Mouse (Mus musculus): Measurements from ENCODE around the gene Sulf2. TPM values are rescaled to one million over a fixed set of nuclear protein-coding genes. Genes with fewer than 3 reads are reported as not detected.
A peak's percentile ranks its signal among the peaks of the same experiment; 100 is the strongest.

Sulf2 gene
- total RNA-seq, 2 experiments from 2014 or later: 5.9 to 12.2 TPM

DNA sequence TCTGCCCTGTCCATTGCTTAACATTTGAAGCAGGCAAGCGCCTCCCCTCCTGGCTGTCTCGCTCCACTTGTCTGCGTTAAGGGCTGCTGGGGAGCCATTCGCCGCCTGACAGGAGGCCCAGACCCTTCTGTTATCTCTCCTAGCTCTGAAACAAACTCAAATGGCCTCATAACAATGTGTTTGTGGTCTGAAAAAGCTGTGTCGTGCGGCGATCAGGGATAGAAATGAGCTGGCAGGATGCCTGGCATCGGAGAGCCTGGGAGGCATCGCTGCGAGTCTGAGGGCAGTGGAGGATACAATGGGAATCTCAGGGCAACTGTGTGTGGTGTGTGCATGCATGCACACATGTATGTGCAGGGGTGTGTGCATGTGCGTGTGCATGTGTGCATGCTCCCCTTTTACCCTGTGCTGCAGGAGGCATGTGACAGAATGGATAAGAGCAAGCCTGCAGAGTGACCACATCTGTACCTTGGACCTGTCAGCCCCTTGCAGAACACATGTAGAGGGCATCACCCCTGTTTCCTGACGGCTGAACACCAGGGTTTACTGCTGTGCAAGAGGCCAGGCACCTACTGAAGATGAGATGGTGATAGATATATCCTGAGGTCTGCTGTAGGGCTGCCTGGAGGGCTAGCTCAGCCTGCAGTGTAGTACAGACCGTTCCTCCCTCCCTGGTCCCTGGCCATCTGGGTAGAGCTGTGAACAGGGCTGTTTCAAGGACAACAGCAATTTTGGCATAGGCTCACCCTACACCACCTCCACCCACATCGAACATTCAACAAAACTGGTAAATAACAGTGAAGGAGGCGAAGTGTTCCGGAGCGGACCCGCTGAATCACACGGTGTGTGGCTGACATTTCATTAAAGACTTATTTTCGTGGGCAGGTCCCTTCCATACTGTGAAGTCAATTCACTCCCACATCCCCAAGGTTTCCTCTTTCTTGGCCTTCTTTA lies 54.9 kb downstream of the Sulf2 start:
- TF ChIP-seq CTCF (IDR thresholded peaks at IDR 0.05): no peak
- intact Hi-C loops (cut with DNase I): no loop called here

DNA sequence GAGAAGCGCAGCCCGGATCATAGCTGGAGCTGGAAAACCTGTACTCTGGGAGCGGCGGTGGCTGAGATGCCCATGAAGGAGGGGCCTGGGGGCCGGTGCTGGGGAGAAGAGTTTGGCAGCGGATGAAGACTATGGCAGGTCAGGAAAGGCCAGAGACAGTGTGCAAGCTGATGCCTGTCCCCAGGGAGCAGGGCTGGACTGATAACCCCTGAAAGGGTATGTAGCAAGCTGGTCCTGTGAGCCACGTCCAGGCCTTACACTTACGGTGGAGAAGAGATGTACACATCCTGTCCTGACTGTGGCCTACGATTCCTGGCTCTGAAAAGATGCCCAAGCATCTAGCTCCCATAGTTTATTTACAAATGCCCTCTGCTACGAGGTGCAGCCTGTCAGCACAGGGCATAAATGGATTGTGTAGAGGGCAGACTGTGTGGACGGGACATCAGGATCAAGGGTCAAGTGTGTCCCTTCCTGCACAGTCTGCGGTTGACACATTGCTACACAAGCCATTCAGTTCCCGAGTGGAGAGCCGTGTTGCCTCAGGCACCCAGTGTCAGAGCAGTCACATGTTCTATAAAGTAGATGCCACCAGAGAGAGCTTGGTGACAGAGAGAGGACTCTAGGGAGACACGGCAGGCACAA lies 57.0 kb downstream of the Sulf2 start:
- no peak for DNase-seq
- Histone ChIP-seq H3K27ac (no peak overlapping the region), H3K4me3 (no peak overlapping the region)
- intact Hi-C loops (cut with DNase I): loop anchor here (10.0 kb wide), 1 partner anchor 686 kb away; no protein-coding TSS in a partner anchor
- no peak for TF ChIP-seq CTCF (IDR thresholded peaks at IDR 0.05)

More for the DNA sequence above, 54.9 kb downstream of the Sulf2 start:
- Histone ChIP-seq H3K4me3 (no peak overlapping the region), H3K27ac (no peak overlapping the region)
- DNase-seq: no peak

DNA sequence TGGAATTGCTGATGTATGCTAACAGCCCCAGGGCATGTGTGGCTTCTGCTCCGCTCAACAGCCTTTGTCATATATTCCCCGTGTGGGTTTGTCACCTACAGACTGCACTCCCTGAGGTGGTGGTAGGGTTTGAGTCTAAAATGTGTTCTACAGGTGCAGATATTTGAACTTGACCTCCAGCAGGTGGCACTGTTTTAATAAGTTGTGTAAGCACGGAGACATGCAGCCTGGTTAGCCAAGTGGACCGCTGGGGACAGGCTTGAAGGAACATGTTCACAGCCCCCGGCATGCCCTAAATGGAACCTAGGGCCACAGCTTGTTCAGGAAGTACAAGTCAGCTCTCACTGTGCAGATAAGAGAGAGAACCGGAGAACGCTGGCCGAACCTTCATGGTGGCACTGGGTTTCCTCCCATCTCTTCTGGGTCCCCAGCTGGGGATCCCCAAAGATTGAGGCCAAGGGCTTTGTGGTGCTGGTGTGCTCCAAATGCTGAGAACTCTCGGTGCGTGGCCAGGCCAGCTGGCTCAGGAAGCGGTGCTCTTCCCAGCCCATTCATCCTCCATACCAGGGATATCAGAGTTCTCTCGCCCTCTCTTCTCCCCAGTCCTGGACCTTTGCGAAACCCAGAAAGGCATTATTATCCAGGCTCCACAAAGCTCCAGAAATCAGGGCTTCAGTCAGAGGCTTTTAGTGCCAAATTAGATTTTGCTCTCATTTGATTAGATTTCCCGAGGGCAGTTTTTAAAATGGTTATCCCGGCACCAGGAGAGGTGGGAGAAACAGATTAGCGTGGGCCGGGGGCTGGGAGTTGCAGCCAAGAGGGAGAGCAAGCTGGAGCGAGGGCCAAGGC lies 57.8 kb downstream of the Sulf2 start:
- intact Hi-C loops (cut with DNase I): loop anchor here (10.0 kb wide), 1 partner anchor 687 kb away; no protein-coding TSS in a partner anchor
- H3K4me3 ChIP-seq: no peak overlapping the region
- no peak for DNase-seq
- peak; percentile 49 for TF ChIP-seq CTCF (IDR thresholded peaks at IDR 0.05)
- no peak overlapping the region for H3K27ac ChIP-seq

DNA sequence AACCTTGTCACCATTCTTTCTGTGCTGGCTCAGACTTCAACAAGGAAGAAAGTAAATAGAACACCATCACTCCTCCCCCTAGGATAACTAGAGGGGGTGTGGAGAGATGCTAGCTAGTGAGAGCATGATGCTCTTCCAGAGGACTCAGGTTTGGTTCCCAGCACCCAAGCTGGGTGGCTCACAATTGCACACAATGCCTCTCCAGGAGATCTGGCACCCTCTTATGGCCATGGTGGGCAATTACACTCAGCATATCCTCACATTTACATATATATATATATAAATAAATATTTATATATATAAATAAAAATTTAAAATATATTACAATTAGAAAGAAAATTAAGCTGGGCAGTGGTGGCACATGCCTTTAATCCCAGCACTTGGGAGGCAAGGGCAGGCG lies 58.6 kb downstream of the Sulf2 start:
- no peak for DNase-seq
- Histone ChIP-seq H3K4me3 (no peak overlapping the region), H3K27ac (no peak overlapping the region)
- peak; percentile 22; the same call in 1 of the 2 replicates for TF ChIP-seq CTCF (IDR thresholded peaks at IDR 0.05)
- intact Hi-C loops (cut with DNase I): loop anchor here (10.0 kb wide), 1 partner anchor 688 kb away; no protein-coding TSS in a partner anchor

DNA sequence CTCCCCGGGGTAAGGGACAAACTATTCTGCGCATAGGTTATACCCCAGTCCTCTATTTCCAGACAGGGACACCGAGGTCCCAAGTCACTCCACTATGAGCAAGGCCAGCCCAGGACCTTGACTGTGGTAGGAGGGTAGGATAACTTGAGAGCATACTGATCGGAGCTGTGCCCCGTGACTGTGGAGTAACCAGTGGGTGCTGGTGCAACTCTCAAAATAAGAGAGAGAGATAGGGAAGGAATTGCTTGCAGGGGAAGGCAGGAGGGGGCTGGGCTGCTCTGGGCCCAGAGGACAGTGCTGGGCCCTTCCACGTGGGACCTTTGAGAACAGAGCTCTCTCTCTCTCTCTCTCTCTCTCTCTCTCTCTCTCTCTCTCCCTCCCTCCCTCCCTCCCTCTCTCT lies 59.2 kb downstream of the Sulf2 start:
- TF ChIP-seq CTCF (IDR thresholded peaks at IDR 0.05): no peak
- Histone ChIP-seq H3K27ac (no peak overlapping the region), H3K4me3 (no peak overlapping the region)
- intact Hi-C loops (cut with DNase I): loop anchor here (10.0 kb wide), 1 partner anchor 689 kb away; no protein-coding TSS in a partner anchor
- DNase-seq: no peak

DNA sequence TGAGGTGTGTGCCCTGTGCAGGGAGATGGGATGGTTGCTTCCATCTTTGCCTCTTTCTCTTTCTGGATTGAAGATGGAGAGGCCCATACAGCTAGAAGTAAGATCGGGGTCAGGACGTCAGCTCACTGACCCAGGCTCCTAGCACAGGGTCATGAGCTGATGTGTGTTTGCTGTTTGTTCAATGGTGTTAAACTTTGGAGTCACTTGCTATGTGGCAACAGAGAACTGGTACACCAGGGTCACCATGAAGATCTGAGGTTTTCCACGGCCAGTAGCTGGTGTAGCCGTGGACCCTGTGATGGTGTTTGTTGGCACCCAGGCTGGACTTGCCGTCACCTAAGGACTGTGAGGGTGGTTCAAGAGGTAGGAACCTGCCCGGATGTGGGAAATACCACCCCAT lies 63.1 kb downstream of the Sulf2 start:
- Histone ChIP-seq H3K4me3 (no peak overlapping the region), H3K27ac (no peak overlapping the region)
- intact Hi-C loops (cut with DNase I): loop anchor here (10.0 kb wide), 1 partner anchor 692 kb away; no protein-coding TSS in a partner anchor
- no peak for DNase-seq
- TF ChIP-seq CTCF (IDR thresholded peaks at IDR 0.05): no peak

DNA sequence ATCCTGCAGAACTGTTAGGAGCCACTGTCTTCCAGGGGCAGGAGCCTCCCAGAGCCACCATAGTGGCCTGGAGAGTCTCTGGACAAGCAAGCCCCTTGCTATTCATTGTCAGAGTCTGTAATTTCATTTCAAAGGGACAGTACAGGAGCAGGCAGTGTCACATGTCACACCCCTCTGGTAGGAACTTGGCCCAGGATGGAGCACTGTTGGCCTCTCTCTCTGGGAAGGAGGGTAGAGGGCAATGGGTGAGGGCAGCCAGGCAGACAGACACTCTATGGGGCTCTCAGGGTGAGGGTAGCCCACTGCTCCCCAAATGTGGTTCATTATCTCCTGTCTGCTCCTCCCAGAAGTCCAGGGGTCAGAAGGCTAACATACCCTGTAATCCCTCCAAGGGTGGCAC lies 63.9 kb downstream of the Sulf2 start:
- no peak overlapping the region for H3K27ac ChIP-seq
- no peak for DNase-seq
- no peak overlapping the region for H3K4me3 ChIP-seq
- intact Hi-C loops (cut with DNase I): loop anchor here (10.0 kb wide), 1 partner anchor 693 kb away; no protein-coding TSS in a partner anchor
- no peak for TF ChIP-seq CTCF (IDR thresholded peaks at IDR 0.05)

DNA sequence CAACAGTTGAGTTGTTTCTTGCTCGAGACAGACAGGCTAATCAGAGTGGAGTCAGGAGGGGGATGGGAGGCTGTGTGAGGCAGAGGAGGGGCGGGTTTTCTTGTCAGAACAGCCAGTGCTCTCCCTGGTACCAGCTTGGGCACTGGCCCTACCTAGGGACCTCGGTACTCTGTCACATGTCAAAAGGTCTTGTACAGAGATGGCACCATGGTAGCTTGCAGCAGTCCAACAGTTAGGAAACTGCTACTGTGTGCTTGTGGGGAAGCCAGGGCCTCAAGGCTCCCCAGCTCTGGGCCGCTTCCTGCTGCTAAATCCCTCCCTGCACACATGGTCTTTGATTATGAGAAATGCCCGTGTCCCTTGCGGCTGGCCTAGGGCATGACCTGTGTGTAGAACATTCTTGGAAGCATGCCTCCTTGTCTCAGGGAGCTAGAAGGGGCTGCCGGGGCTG lies 65.3 kb downstream of the Sulf2 start:
- no peak overlapping the region for H3K27ac ChIP-seq
- no peak for DNase-seq
- intact Hi-C loops (cut with DNase I): loop anchor here (10.0 kb wide), 1 partner anchor 695 kb away; no protein-coding TSS in a partner anchor
- no peak for TF ChIP-seq CTCF (IDR thresholded peaks at IDR 0.05)
- no peak overlapping the region for H3K4me3 ChIP-seq

DNA sequence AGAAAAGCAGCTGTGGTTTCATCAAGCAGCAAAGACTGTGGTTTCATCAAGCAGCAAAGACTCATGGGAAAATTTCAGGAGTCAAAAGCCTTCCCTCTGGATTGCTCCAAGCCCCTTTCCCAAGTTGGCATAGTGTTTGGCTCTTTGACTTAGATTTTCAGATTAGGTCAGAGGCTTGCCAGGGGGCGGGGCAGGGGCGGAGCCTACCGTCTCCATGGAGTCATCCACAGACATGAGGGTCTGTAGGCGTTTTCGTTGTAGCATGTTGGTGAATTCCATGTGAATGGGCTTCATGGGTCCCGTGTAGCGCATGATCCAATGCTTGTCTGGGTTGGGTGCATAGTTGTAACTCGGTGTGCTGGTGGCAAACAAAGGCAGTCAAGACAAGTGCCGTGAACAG lies 66.5 kb downstream of the Sulf2 start:
- no peak overlapping the region for H3K27ac ChIP-seq
- no peak overlapping the region for H3K4me3 ChIP-seq
- TF ChIP-seq CTCF (IDR thresholded peaks at IDR 0.05): no peak
- intact Hi-C loops (cut with DNase I): loop anchor here (5.0 kb wide), 1 partner anchor 353 kb away; no protein-coding TSS in a partner anchor
- DNase-seq: no peak

DNA sequence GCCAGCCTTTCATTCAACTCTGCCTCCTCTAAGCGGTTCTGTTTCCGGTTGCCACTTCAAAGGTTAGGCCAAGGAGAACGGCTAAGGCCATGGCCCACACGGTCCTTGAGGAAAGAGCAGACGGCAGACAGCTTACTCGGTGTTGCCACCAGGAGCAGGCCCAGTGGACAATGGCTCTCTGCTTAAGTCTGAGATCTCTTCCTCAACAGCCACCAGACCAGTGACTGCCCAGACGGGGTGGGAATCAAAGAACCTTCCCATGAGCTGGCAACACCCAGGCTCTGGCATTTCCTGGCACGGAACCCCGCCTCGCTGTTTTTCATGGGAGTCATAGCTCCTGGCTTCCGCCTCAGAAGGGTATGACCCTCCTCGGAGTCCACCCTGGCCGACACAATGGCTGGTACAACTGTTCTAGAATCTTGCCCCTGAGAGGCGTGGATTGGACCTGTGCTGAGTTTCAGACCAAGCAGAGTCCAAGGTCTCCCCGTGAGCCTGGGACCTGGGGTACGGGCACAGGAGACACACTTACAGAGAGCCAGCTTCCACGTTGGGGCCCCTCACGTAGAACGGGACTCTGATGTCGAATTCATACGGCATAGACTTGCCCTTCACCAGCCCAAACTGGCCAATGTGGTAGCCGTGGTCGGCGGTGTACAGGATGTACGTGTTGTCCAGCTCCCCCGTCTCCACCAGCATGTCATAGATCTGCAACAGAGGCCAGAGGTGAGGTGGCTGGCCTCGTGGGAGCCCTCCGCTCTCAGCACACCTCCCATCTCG lies 68.8 kb downstream of the Sulf2 start:
- no peak overlapping the region for H3K4me3 ChIP-seq
- DNase-seq: no peak
- TF ChIP-seq CTCF (IDR thresholded peaks at IDR 0.05): no peak
- intact Hi-C loops (cut with DNase I): loop anchor here (5.0 kb wide), 1 partner anchor 356 kb away; no protein-coding TSS in a partner anchor
- H3K27ac ChIP-seq: no peak overlapping the region

DNA sequence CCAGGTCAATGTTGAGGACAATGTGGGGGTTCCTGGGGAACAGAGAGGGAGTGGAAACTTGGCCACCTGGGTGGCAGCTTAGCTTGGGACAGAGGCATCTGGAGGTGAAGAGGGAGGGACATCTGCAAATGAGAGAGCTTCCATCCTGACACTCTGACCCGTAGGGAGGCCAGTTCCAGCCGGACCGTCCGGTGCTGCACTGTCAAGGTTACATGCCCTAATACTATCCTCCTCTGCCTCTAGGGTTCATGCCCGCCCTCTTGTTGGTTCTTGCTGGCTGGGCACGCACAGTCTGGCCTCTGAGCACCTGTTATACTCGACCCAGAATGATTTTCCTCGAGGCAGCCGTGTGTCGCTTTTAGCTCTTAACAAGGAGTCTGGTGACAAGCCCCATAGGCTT lies 69.7 kb downstream of the Sulf2 start:
- TF ChIP-seq CTCF (IDR thresholded peaks at IDR 0.05): no peak
- DNase-seq: no peak
- H3K27ac ChIP-seq: no peak overlapping the region
- H3K4me3 ChIP-seq: no peak overlapping the region
- intact Hi-C loops (cut with DNase I): loop anchor here (1.0 to 5.0 kb wide), 2 partner anchors 357 to 479 kb away; no protein-coding TSS in a partner anchor

All from gastrocnemius, adult 2 months (tissue).